Mouse (Mus musculus): ENCODE data around the gene Tmprss6. TPM values are rescaled to one million over a fixed set of nuclear protein-coding genes. Genes with fewer than 3 reads are reported as not detected.

The Tmprss6 gene
- polyA plus RNA-seq, 1 experiment = 0.02 TPM

- TF ChIP-seq TAL1 (IDR thresholded peaks at IDR 0.05; ENCODE audit: low read length) (no peak), GATA1 (IDR thresholded peaks at IDR 0.05; ENCODE audit: low read length) (no peak)
- Histone ChIP-seq H3K4me1 (ENCODE audit: control insufficient read depth) (peaks cover 14% of the 10 kb centered on the region), H3K36me3 (ENCODE audit: control insufficient read depth) (no peaks in the 10 kb centered on the region), H3K4me3 (replicated peaks) (no peak overlapping the region), H3K27me3 (ENCODE audit: control insufficient read depth) (peaks cover 87% of the 10 kb centered on the region), H3K9me3 (ENCODE audit: control insufficient read depth, low read length) (no peaks in the 10 kb centered on the region)
Observed at GRCm38 (mm10) chr15:78422046-78422956, 46.1 kb downstream of the Tmprss6 start.

GRCm38 (mm10) chr15:78420395-78420794, 48.0 kb downstream of the Tmprss6 start:
- H3K4me1 ChIP-seq (ENCODE audit: control insufficient read depth) = peaks cover 29% of the 10 kb centered on the region
- no peak for TF ChIP-seq GATA1 (IDR thresholded peaks at IDR 0.05; ENCODE audit: low read length)
- TF ChIP-seq TAL1 (IDR thresholded peaks at IDR 0.05; ENCODE audit: low read length) = no peak
- no peak overlapping the region for H3K4me3 ChIP-seq (replicated peaks)
- H3K36me3 ChIP-seq (ENCODE audit: control insufficient read depth) = peaks cover 12% of the 10 kb centered on the region
- H3K9me3 ChIP-seq (ENCODE audit: control insufficient read depth, low read length) = no peaks in the 10 kb centered on the region
- H3K27me3 ChIP-seq (ENCODE audit: control insufficient read depth) = peaks cover 69% of the 10 kb centered on the region

GRCm38 (mm10) chr15:78416937-78417336, 51.5 kb downstream of the Tmprss6 start:
- peaks cover 36% of the 10 kb centered on the region for H3K27me3 ChIP-seq (ENCODE audit: control insufficient read depth)
- no peaks in the 10 kb centered on the region for H3K9me3 ChIP-seq (ENCODE audit: control insufficient read depth, low read length)
- H3K36me3 ChIP-seq (ENCODE audit: control insufficient read depth) = peaks cover 47% of the 10 kb centered on the region
- H3K4me1 ChIP-seq (ENCODE audit: control insufficient read depth) = peaks cover 57% of the 10 kb centered on the region
- H3K4me3 ChIP-seq (replicated peaks) = no peak overlapping the region
- TF ChIP-seq TAL1 (IDR thresholded peaks at IDR 0.05; ENCODE audit: low read length) (no peak), GATA1 (IDR thresholded peaks at IDR 0.05; ENCODE audit: low read length) (no peak)

- TF ChIP-seq TAL1 (IDR thresholded peaks at IDR 0.05; ENCODE audit: low read length) = no peak
- TF ChIP-seq GATA1 (IDR thresholded peaks at IDR 0.05; ENCODE audit: low read length) = no peak
- Histone ChIP-seq H3K4me3 (replicated peaks) (peak overlapping the region; percentile 53), H3K36me3 (ENCODE audit: control insufficient read depth) (peaks cover 75% of the 10 kb centered on the region), H3K27me3 (ENCODE audit: control insufficient read depth) (peaks cover 26% of the 10 kb centered on the region), H3K4me1 (ENCODE audit: control insufficient read depth) (peaks cover 84% of the 10 kb centered on the region), H3K9me3 (ENCODE audit: control insufficient read depth, low read length) (0 out of 2 replicates have a peak, but pooled peaks cover 4% of the 10 kb centered on the region)
Observed at GRCm38 (mm10) chr15:78414157-78414556, 54.3 kb downstream of the Tmprss6 start.

- Histone ChIP-seq H3K4me3 (replicated peaks) (peak overlapping the region; percentile 53), H3K27me3 (ENCODE audit: control insufficient read depth) (peaks cover 21% of the 10 kb centered on the region), H3K36me3 (ENCODE audit: control insufficient read depth) (peaks cover 79% of the 10 kb centered on the region), H3K9me3 (ENCODE audit: control insufficient read depth, low read length) (0 out of 2 replicates have a peak, but pooled peaks cover 4% of the 10 kb centered on the region), H3K4me1 (ENCODE audit: control insufficient read depth) (peaks cover 88% of the 10 kb centered on the region)
- TF ChIP-seq GATA1 (IDR thresholded peaks at IDR 0.05; ENCODE audit: low read length) = no peak
- TF ChIP-seq TAL1 (IDR thresholded peaks at IDR 0.05; ENCODE audit: low read length) = no peak
Observed at GRCm38 (mm10) chr15:78413719-78414117, 54.7 kb downstream of the Tmprss6 start.

- peaks cover 84% of the 10 kb centered on the region for H3K36me3 ChIP-seq (ENCODE audit: control insufficient read depth)
- peaks cover 94% of the 10 kb centered on the region for H3K4me1 ChIP-seq (ENCODE audit: control insufficient read depth)
- TF ChIP-seq GATA1 (IDR thresholded peaks at IDR 0.05; ENCODE audit: low read length) = peak; percentile 97
- peak; percentile 96 for TF ChIP-seq TAL1 (IDR thresholded peaks at IDR 0.05; ENCODE audit: low read length)
- peak overlapping the region; percentile 53 for H3K4me3 ChIP-seq (replicated peaks)
- H3K9me3 ChIP-seq (ENCODE audit: control insufficient read depth, low read length) = 0 out of 2 replicates have a peak, but pooled peaks cover 4% of the 10 kb centered on the region
- H3K27me3 ChIP-seq (ENCODE audit: control insufficient read depth) = peaks cover 17% of the 10 kb centered on the region
Observed at GRCm38 (mm10) chr15:78413083-78413718, 55.2 kb downstream of the Tmprss6 start.

- Histone ChIP-seq H3K36me3 (ENCODE audit: control insufficient read depth) (peaks cover 77% of the 10 kb centered on the region), H3K4me3 (replicated peaks) (peak overlapping the region; percentile 56), H3K9me3 (ENCODE audit: control insufficient read depth, low read length) (0 out of 2 replicates have a peak, but pooled peaks cover 4% of the 10 kb centered on the region), H3K4me1 (ENCODE audit: control insufficient read depth) (peaks cover 94% of the 10 kb centered on the region), H3K27me3 (ENCODE audit: control insufficient read depth) (peaks cover 17% of the 10 kb centered on the region)
- TF ChIP-seq GATA1 (IDR thresholded peaks at IDR 0.05; ENCODE audit: low read length) (no peak), TAL1 (IDR thresholded peaks at IDR 0.05; ENCODE audit: low read length) (no peak)
Observed at GRCm38 (mm10) chr15:78409570-78410052, 58.8 kb downstream of the Tmprss6 start.

GRCm38 (mm10) chr15:78406293-78406934, 62.0 kb downstream of the Tmprss6 start, which contains the start of gene Mpst:
Gene Mpst, plus strand, starts transcription at chr15:78406416.
- H3K4me3 ChIP-seq (replicated peaks) = peak within 1 kb of the TSS; percentile 100
- peaks cover 17% of the 10 kb centered on the region for H3K27me3 ChIP-seq (ENCODE audit: control insufficient read depth)
- H3K36me3 ChIP-seq (ENCODE audit: control insufficient read depth) = peaks cover 67% of the 10 kb centered on the region
- H3K4me1 ChIP-seq (ENCODE audit: control insufficient read depth) = peaks cover 94% of the 10 kb centered on the region
- H3K9me3 ChIP-seq (ENCODE audit: control insufficient read depth, low read length) = 0 out of 2 replicates have a peak, but pooled peaks cover 4% of the 10 kb centered on the region
- TF ChIP-seq TAL1 (IDR thresholded peaks at IDR 0.05; ENCODE audit: low read length) (no peak), GATA1 (IDR thresholded peaks at IDR 0.05; ENCODE audit: low read length) (no peak)
